Mouse (Mus musculus) neutrophil, adult 83 days (primary cell): ENCODE data around the gene Tmem94. TPM values are rescaled to one million over a fixed set of nuclear protein-coding genes. Genes with fewer than 3 reads are reported as not detected.

Source experiments
- total RNA-seq, 2 experiments: library from RNA; stranded (reverse); gene quantifications; one replicate each; pipeline ENCODE4 v1.2.4; 2023

The Tmem94 gene
- total RNA-seq = 10 to 100 TPM; 39.2 to 46.9 TPM

DNA sequence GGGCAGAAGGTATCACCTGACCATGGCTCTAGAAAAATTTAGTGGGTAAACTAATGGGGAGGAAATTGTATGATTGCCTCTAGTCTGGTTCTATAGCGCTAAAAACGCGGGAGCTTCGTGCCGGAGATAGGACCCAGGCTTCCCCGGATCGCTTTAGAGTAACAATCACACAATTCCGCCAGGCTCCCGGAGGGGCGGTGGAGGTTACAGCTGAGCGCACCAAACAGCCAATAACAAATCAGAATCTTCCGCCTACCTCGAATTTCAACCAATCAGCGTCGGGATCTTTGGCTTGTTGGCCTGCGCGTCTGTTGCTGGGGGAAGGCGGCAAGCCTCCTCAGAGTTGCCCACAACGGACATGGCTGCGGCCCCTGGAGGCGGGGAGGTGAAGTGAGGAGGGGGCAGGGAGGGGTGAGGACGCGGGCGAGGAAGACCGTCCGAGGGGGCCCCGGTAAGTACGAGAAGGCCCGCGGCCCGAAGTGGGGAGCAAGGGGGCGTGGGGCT, at the start of gene Tmem94:
Tmem94 (plus strand) TSS at position 331 of the 504 bp plus-strand sequence.

GRCm38 (mm10) chr11:115813507-115814296, 48.5 kb downstream of the Tmem94 start, which contains the start of gene Caskin2:
Caskin2 (minus strand) TSS chr11:115813639.

DNA sequence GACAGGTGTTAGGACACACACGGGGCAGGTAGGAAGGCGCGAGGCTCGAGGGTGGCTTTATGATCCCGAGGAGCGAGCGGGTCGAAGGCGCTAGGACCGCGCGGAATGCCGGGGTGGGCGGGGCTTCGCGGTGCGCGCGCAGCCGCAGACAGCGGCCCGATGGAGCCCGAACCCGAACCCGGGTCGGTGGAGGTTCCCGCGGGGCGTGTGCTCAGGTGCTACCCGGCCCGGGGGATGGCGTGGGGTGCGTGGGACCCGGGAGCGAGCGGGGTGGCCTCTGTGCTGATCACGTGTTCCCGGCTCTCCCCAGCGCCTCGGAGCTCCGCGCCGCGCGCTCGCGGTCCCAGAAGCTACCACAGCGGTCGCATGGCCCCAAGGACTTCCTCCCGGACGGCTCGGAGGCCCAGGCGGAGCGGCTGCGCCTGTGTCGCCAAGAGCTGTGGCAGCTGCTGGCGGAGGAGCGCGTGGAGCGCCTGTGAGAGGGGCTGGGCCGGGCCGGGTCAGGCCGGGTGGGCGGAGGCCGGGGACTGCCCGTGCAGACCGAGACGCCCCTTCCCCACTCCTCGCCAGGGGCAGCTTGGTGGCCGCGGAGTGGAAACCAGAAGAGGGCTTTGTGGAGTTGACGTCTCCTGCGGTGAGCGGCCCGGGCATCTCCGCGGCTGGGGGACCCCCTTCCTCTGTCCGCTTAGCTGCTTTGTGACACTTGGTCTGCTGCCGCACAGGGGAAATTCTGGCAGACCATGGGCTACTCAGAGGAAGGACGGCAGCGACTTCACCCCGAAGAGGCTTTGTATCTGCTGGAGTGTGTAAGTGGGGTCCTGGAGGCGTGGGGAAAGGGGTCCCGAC, 49.6 kb downstream of the Tmem94 start, which contains the start of gene Tsen54:
Tsen54 (plus strand) TSS at position 120 of the 846 bp plus-strand sequence.

DNA sequence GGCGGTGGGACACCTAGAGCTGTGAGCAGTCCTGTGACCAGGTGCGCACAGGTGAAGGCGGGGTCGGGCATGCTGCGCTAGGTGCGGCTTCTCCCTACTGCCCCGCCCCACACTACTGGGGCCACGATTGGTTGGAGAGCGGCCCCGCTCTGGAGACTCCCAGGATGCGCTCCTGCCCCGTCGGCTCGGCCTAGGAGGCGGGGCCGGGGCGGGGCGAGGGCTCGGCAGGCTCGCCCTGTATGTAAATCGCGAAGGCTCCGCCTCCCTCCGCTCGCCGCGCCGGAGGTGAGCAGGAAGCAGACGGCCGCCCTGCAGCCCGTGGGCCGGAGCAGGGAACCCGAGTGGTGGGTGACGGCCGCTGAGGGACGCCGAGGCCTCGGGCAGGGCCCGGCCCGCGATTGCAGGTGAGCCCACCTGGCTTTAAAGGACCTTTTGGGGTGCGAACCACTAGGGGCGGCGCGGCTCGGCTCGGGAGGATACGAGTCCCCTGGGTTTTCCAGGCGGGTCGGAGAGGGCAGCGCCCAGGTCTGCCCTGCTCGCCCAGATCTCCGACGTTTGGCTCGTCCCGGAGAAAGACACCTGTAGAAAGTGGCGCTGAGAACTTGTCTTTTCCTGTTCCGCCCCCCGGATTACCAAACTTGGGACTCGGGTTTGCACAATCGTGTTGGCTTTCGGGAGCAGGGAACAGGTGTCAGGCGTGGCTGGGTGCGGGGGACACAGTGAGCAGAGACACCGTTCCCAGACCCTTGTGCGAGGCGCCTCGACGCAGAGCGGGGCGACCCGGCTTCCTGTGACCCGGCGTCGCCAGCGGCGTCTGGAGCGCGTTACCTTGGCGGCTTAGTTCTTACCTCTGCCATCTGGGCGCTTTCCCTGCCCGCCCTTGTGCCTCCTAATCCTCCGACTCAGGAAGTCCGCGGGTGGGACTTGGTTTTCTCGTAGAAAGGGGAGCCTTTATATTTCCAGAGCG, 58.8 kb downstream of the Tmem94 start, which contains the start of gene Llgl2:
Llgl2 (plus strand) TSS at position 276 of the 967 bp plus-strand sequence.

Other genes with a start within 250 kb of the Tmem94 start
- 100 to 1,000 TPM; 171 to 188 TPM for gene Sumo2, start 229.2 kb upstream of the Tmem94 start, total RNA-seq
- gene Nup85, start 201.0 kb upstream of the Tmem94 start, total RNA-seq = 10 to 100 TPM; 45.5 to 50.1 TPM
- gene Mrps7, start 161.5 kb upstream of the Tmem94 start, total RNA-seq = 10 to 100 TPM; 11.0 to 19.1 TPM
- gene Gga3, start 161.4 kb upstream of the Tmem94 start, total RNA-seq = 10 to 100 TPM; 45.3 to 59.9 TPM
- 10 to 100 TPM; 20.5 to 21.7 TPM for gene Mif4gd, start 152.5 kb upstream of the Tmem94 start, total RNA-seq
- 10 to 100 TPM in 1 of 2 experiments, 1 to 10 TPM in 1; 10.0 to 11.4 TPM for gene Slc25a19, start 137.1 kb upstream of the Tmem94 start, total RNA-seq
- 100 to 1,000 TPM; 206 to 211 TPM for gene Grb2, start 56.8 kb upstream of the Tmem94 start, total RNA-seq
- 1 to 10 TPM; 1.6 to 2.2 TPM for gene Caskin2, start 48.2 kb downstream of the Tmem94 start, total RNA-seq
- 1 to 10 TPM; 4.3 to 6.6 TPM for gene Tsen54, start 49.3 kb downstream of the Tmem94 start, total RNA-seq
- 1 to 10 TPM; 2.8 to 3.5 TPM for gene Llgl2, start 58.6 kb downstream of the Tmem94 start, total RNA-seq
- 1 to 10 TPM; 1.2 to 2.1 TPM for gene Myo15b, start 93.0 kb downstream of the Tmem94 start, total RNA-seq
- gene Smim5, start 134.5 kb downstream of the Tmem94 start, total RNA-seq = 10 to 100 TPM; 62.1 to 64.5 TPM
- gene Smim6, start 146.6 kb downstream of the Tmem94 start, total RNA-seq = 1 to 10 TPM; 6.0 to 6.3 TPM
- gene Sap30bp, start 167.8 kb downstream of the Tmem94 start, total RNA-seq = 10 to 100 TPM; 24.2 to 28.0 TPM
- 10 to 100 TPM; 26.4 to 28.9 TPM for gene Recql5, start 168.0 kb downstream of the Tmem94 start, total RNA-seq
- under 1 TPM; 0.07 to 0.09 TPM for gene Itgb4, start 209.3 kb downstream of the Tmem94 start, total RNA-seq
- 1 to 10 TPM; 7.2 to 7.7 TPM for gene Galk1, start 247.3 kb downstream of the Tmem94 start, total RNA-seq